Mouse (Mus musculus) adrenal gland, postnatal 36 days (tissue): ENCODE results near the gene Akap5. TPM values are rescaled to one million over a fixed set of nuclear protein-coding genes. Genes with fewer than 3 reads are reported as not detected.

Source experiments
- DNase-seq, 2 experiments: peaks; one replicate each; pipeline ENCODE4 v3.0.0; 2021; ENCODE audit warnings: mixed read lengths in 1 of 2
- long read RNA-seq, 2 experiments: library from polyadenylated mRNA; stranded (forward); transcript quantifications; one replicate each; pipeline ENCODE4 v2.0.0; 2021; ENCODE audit warnings: borderline sequencing depth in 2 of 2
- total RNA-seq, 2 experiments: library from RNA; stranded (reverse); gene quantifications; 2 replicates each; pipeline ENCODE4 v1.2.3; 2021

Gene Akap5
- under 1 TPM; 0.46 to 0.83 TPM for total RNA-seq
- long read RNA-seq, experiment 1, result 0 reads
- long read RNA-seq, experiment 2, result 0 reads

DNA sequence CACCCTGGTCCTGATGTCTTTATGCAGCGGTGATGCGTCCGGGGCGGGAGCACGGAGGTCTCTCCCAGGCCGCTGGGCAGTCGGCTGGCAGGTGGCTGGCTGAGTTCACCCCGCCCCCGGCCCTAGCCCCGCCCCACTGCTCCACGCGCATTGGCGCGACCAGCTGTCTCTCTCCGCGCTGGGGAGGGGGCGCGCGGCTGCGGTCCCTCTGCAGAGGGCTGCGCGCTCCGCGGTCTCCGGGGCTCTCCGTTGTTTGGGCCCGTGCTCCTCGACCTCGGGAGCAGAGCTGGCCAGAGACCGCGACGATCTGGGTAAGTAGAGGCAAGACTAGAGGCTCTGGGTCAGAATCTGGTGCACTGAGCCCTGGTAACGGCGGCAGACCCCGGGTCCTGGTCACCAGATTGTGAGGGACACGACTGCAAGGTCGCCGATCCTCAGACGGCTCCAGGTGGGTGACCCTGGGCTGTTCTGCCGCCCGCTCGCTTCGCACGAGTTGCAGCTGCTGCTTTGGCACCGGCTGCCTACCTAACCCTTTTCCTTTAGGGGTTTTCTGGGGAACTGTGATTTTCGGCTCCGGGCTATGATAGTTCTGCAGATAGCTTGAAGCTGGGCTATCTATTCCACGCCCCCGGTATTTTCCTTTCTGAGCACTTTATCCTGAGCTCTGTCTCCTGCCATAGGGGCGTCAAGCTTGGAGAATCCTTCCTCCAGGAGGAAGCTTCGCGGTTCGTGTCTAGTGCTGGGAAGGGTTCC is at the start of gene Akap5:
TSS of gene Akap5 (plus strand) at position 213 of the 753 bp plus-strand sequence.
- DNase-seq, result peak; percentile 68 to 77

DNA sequence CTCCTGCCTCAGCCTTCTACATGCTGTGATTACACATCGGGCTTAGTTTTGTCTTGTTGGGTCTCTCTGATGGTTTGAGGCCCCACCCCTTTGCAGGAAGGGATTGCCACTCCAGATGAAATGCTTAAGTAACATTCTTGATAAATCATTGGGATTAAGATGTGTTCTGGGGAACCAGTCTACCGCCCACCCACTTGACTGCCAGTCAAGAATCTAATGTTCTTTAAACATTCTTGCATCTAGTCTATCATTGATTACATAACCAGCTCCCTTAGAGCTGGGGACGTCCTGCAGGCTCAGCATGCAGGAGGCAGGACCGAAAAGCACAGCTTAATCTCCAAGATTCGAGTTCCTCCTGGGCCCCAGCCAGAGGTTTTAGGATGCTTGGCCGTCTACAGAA is 46.5 kb upstream of the Akap5 start:
- no peak for DNase-seq

DNA sequence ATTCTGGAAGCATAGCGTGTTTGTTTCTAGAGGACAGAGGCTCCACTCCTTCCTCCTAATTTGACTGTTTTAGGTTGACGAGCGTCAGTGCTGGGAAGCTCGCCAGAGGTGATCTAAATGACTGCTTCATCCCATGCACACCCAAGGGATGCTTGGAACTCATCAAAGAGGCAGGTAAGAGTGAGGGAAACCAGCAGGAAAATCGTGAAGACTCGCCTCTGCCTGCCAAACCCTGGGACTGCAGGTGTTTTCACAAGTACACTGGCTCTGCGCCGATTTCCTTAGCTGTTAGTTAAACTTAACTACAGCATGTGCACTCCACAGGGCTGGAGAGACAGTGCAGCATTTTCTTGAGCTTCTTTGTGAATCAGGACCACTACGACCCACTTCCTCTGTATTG is 44.1 kb upstream of the Akap5 start:
- no peak for DNase-seq

DNA sequence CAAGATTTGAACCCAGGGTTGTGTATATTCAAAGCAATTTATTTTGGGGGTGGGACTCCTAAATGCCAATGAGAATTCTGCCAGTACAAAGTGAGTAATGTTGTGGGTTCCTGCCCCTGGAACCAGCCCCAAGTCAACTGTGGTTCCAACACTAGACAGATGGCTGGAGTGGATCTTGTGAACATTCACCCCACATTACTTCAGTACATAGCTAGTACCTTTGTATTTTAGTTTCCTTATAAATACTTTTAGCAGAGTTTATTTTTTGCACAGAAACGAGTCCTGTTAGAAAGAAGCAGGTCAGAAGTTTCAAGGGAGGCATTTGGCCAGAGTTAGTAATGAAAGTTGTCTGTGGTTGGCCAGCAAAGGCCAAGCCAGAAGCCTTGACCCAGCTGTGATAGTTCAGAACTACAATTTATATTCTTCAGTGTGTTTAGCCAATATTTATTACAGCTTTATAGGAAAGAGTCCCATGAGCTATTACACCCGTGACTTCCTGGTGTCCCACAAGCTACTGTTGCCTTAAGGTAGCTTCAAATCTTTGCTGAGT is 43.5 kb upstream of the Akap5 start:
- DNase-seq, result peak; percentile 43 to 46

DNA sequence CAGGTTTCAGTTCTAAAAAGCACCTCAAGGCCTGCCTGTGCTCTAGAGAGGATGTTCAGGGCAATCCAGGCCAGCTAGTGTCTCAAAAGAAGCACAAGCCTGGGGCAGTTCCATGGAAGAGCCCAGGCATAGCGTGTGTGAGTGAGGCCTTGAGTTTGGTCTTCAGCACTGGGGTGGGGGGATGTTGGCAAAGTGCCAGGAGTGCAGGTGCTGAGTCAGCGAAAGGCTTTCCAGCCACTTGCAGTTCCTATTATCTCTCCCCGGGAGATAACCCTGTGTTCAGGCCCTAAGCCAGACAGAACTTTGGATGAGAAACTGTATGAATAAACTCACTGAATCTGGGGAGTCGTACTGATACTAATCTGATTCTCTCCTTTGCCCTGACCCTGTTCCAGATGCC is 42.6 kb upstream of the Akap5 start:
- peak; percentile 33 to 51 for DNase-seq

DNA sequence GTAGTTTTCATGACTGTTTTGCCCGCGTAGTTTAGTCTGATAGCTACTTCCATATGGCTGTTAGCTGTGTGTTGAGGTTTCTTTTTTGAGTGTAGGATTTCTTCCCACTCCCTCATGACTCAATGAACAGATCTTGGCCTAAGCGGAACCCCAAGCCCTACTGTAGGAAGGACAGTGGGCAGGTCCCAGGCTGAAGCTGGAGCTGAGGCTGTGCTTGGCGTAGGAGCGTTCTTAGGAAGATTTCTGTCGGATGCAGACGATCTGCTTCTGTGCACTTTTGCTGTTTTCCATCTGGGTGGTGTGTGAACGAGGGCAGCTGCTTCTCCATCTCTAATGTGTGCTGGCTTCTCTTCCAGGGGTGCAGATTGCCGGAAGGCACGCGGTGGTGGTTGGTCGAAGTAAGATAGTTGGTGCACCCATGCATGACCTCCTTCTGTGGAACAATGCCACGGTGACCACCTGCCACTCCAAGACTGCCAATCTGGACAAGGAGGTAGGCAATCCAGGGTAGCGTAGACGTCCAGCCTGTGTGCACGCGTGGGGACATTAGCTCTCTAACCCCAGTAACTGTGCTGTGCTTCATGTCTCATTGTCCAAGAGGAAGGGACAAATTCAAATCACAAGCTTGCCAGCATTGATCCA is 42.0 kb upstream of the Akap5 start:
- no peak for DNase-seq

DNA sequence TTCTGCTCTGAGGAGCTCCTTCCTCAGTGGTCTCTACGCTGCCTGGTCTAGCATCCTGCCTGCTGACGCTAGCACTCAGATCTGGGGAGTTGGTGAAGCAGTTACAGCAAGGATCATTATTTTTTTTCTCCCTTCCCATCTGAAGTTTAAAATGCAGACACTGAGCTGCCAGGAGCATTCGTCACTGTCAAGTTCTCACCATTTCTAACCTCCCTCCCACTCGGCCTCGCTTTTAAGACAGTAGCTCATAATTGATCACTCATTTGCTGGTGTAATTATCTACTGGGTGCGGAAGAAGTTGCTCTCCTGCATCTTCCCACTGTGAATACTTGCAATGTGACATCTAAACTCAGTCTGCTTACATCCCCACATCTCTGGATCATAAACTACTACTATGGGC is 39.3 kb upstream of the Akap5 start:
- no peak for DNase-seq

DNA sequence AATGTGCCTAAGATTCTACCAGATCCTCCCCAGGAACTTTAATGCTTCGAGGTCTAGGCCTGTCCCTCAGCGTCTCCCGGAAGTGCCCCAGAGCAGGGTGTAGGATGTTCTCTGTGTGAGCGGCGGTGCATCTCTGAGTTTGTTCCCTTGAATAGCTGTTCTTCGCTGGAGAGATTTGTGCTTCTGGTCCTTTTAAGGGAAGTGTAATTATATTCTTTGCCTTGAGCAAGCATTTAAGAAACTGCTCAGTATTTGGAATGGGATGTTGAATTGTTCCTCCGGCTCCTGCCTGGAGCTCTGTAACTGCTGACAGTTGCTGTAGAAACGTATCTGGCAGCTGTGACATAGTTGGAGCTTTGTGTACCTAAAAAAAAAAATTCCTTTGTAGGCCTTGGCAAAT is 36.7 kb upstream of the Akap5 start:
- DNase-seq, result no peak

DNA sequence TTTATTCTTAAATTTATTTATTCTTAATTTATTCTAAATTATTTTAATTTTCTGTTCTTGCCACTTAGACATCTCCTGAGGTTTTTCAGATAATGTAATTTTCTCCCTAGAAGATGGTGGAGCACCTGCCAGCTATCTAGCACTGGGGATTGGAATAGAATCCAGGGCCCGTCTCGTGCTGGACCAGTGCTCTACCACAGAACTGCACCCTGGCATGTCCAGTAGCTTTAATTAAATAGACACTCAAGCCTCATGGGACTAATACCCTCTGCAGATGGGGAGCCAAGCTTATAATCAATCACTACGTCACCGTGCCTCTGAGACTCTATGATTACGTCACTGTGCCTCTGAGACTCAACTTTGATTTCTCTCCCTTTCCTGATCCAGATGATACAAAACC is 36.2 kb upstream of the Akap5 start:
- no peak for DNase-seq

DNA sequence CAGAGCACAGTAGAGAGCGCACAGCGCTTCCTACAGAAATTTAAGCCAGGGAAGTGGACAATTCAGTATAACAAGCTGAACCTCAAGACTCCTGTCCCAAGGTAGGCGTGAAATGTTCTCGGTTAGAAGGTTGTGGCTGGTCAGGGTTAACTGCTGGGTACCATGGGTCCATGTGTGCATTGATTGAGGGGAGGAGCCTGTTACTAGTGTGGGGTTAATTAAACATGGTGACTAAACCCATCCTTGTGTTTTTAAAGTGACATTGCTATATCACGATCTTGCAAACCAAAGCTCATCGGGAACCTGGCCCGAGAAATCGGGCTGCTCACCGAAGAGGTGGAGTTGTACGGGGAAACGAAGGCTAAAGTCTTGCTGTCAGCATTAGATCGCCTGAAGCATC is 35.3 kb upstream of the Akap5 start:
- DNase-seq, result no peak

DNA sequence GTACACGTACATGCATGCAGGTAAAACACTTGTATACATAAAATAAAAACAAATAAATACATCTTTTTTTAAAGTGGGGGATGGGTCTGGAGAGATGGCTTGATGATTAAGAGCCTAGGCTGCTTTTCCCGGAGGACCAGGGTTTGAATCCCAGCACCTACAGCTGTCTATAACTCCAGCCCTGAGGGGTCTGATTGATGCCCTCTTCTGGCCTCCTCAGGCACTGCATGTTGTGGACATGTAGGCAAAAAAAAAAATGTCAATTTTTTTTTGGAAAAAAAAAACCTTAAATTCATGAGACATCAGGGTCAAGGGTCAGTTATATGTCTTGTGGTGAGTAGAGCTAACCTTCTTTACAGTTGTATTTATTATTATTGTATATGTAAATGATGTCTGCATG is 34.4 kb upstream of the Akap5 start:
- no peak for DNase-seq

DNA sequence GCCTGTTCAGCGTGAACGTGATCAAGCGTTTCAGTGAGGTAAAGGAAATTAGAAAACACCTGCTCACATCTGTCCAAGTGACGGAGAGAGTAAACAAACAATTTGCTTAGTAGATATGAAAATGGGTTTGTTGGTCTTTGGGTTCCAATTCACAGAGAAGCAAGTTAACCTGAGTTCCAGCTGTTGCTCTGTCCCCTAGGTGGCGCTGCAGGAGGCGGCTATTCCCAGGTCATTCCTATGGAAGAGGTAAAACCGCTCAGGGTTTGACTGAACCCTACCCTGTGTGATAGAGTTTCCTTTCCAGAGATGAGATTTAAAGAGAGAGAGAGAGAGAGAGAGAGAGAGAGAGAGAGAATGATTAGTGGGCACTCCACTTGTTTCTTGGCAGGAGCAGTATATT is 31.5 kb upstream of the Akap5 start:
- DNase-seq, result peak; percentile 75 to 81

DNA sequence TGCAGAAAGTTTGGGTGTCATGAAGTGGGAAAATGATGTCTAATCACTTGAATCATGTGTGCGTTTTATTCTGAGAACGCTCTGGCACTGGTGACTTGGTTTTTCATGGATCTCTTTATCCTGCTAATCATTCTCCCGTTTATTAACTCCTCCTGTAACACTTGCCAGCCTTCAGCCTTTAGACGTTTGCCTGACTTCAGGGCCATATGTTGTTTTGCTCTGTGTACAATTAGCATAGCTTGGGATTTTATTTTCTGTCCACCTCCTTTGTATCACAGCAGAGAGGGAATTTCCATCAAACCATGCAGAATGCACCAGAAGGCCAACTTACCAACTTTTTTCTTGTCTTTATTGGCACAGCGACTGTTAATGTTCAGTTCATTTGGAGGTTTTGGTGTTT is 26.9 kb upstream of the Akap5 start:
- DNase-seq, result no peak

DNA sequence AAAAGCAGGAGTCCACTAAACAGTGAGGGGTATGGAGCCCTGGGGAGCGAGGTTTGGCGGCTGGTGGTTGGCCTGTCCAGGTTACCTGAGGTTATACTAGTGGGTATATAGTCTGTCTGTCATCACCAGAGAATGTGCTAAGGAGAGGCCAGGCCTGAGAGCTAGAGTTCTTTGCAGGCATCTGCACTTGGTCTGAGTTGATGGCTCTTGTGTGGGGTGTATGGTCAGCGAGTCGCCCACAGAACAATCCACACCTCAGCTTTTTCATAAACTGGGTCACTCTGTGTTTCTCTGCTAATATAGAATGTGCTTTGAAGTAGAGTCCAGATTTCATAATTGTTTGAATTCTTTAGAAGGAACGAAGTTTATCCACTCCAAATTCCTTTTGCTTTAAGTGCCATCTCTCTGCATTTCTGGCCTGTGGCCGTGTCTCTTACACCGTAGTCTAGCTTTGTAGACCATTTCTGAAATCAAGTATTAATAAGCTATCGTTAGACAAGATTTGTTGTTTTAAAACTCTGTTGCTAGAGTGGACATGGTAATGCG is 25.3 kb upstream of the Akap5 start:
- no peak for DNase-seq

DNA sequence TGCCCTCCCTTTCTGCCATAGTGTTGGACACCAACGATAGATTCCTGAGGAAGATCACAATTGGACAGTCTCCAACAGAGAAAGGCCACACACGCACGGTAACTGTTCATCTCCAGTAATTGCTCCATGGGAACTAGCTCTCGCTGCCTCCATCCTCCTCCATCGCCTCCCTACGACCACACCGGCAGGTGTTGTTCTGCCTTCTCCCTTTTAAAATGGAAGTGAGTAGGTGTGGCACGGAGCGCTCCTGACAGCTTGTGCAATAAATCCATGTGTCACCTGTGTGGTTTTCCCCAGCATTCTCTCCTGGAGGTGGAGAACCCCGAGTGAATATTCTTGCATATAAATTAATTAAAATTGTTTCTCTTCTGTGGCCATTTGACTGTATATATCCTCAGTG is 24.3 kb upstream of the Akap5 start:
- DNase-seq, result no peak

DNA sequence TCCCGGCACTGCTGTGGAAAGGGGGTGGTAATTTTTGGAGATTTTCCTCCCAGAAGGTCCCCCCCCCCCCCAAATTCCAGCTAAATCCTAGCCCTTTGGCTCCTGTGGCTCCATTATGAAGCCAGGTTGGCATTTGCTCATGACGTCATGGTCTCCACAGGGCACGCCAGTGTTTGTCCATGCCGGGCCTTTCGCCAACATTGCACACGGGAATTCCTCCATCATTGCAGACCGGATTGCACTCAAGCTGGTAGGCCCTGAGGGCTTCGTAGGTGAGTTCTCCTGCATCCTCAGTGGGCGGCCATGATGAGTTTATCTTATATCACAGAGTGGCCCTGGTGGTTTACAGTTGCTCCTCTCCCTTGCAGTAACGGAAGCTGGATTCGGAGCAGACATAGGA is 21.2 kb upstream of the Akap5 start:
- no peak for DNase-seq

DNA sequence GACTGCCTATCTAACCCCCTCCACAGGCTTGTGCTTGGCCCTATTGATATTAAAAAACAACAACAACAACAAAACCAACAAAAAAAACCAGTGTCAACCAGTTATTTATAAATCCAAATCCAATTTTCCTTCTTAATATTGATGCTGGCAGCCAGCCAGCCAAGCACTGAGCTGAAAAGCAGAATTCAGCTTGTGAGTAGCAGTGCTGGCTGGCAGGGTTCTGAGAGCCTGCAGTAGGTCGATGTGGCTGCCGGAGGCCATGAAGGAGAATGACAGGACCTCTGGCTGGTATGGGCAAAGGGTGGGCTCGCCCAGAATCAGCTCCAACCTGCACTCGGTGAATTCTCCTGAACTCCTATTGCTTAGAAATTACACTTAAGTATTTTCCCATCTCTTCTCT is 20.5 kb upstream of the Akap5 start:
- DNase-seq, result no peak

DNA sequence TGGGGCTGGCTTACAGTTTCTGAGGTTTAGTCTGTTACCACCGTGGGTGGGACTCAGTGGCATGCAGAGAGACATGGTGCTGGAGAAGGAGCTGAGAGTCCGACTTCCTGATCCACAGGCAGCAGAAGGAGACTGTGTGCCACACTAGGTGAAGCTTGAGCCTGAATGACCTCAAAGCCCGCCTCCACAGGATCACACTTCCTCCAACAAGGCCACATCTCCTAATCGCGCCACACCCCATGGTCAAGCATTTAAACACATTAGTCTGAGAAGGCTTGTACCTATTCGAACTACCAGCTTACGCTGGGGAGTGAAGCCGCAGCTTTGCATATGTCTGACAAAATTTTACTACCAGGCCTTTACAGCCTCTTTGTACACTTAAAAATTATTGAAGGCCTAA is 19.6 kb upstream of the Akap5 start:
- DNase-seq, result no peak

DNA sequence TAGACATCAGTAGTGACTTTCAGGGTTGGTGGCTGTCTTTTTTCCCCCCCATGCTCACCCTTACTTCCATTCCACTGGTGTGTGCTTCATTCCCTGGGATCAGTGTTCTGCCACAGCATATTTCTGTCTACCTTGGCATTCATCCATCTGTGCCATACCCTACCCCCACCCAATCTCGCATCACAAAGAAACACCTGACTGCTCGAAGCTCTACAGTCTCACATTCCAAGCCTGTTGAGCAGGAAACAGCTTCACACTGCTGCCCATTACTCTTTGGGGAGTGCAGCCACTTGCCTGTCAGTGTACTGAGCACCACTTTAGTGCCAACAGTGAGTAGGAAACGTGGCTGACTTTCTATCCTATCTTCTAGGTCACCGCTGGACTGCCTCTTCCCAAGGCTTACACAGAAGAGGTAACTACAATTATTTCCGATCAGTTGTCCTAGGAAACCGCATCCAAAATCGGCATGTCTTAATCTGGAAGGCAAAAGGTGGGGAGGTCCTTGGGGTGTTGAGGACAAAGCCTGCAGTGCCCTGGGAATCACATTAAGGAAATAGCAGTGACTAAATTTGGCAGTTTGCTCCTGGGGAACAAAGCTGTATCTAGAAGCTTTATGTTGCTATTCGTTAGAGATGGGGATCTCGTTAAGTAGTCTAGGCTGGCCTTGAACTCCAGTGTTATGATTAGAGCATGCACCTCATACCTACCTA is 17.7 kb upstream of the Akap5 start:
- no peak for DNase-seq

DNA sequence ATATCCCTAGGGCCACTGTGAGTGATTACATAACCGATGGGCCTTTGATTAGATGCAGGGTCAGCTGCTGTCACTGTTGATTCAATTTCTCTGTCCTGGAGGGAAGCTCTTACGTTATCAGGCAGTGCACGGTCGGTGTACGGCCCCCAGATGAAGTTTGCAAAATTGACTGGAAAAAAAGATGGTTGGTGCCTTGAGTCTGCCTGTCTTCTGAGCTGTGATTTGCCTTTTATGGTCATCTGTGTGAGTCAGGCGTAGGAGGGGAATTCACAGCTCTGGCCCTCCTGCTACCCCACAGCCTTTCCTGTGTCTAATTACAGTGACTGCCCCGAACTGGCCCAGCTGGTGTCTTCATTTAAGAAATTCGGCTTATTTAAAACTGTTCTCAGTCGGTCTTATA is 16.7 kb upstream of the Akap5 start:
- DNase-seq, result peak in 1 of 2 experiments; percentile 9

DNA sequence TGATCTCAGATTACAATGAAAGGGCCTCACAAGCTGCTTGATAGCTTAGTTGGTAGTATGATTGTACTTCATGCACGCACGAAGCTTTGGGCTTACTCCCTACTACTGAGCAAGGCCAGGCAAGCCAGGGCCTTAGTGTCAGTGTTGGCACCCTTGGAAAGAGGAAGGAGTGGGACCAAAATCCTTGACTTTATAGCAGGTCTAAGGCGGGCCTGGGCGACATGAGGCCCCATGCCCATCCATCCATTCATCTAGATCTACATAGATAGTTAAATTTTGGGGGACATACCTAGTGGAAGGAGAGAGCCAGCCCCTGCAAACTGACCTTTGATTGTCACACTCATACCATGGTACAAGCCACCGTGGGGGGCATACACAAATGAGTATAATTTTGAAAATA is 16.3 kb upstream of the Akap5 start:
- DNase-seq, result no peak

DNA sequence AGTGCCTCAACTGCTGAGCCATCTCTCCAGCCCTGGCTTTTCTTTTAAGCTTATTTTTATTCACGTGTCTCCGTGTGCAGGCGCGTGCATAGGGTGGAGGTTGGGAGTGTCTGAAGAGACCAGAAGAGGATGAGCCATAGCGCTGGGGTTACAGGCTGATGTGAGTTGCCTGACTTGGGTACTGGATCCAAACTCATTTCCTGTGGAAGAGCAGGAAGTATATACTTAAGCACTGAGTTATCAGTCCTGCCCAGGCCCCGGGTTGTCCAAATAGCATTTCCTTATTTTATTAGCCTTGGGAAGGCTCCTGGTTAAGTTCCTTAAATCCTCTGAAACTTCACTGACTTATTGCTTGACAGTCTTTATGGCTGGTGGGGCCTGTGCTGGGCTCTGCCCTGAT is 14.7 kb upstream of the Akap5 start:
- no peak for DNase-seq

DNA sequence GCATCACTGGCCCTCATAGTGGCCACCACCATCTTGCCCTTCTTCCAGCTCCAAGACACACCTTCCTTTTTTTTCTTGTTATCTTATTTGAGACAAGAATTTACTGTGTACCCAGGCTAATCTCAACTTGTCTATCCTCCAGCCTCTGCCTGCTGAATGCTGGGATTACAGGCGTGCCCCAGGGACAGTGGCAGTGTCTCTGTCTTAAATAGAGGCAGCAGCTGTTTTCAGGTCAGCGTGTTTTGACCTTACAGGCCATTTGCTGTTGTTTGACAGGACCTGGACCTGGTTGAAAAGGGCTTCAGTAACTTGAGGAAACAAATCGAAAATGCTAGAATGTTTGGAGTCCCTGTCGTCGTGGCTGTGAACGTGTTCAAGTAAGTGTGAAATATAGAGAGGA is 14.1 kb upstream of the Akap5 start:
- DNase-seq, result no peak
